Mouse (Mus musculus) liver, postnatal 0 days (tissue): ENCODE measurements around the gene Apoc1. TPM values are rescaled to one million over a fixed set of nuclear protein-coding genes. Genes with fewer than 3 reads are reported as not detected.

Source experiments
- ATAC-seq: fragments of 200-750 bp; cut with Nextera tagmentation; 2 replicates; pipeline ENCODE4 v1.8.0; 2017; ENCODE audit warnings: mild to moderate bottlenecking, moderate library complexity
- DNase-seq: peaks from one replicate; pipeline ENCODE4 v3.0.0-alpha.2; 2016
- H3K27ac ChIP-seq: fragments of 300-500 bp; sonication (generic); 2 replicates; pipeline ENCODE4 v1.5.1; 2014; ENCODE audit warnings: antibody characterized with exemption, moderate library complexity, mild to moderate bottlenecking, low read depth
- H3K27me3 ChIP-seq: fragments of 300-500 bp; sonication (generic); 2 replicates; pipeline ENCODE4 v1.6.1; 2014; ENCODE audit warnings: low read length, control low read depth, mixed read lengths; ENCODE audit not compliant: insufficient read depth
- H3K36me3 ChIP-seq: fragments of 300-500 bp; sonication (generic); replicated peaks from 2 replicates; pipeline ENCODE4 v1.6.1; 2014; ENCODE audit warnings: mild to moderate bottlenecking, control low read depth, low read length, moderate library complexity, mixed read lengths; ENCODE audit not compliant: insufficient read depth
- H3K4me1 ChIP-seq: fragments of 300-500 bp; sonication (generic); 2 replicates; pipeline ENCODE4 v1.6.1; 2014; ENCODE audit warnings: antibody characterized with exemption, mild to moderate bottlenecking, control low read depth; ENCODE audit not compliant: insufficient read depth
- H3K4me2 ChIP-seq: fragments of 300-500 bp; sonication (generic); 2 replicates; pipeline ENCODE4 v1.6.1; 2014; ENCODE audit warnings: low read depth, mild to moderate bottlenecking, low read length, moderate library complexity, mixed read lengths
- H3K4me3 ChIP-seq: fragments of 300-500 bp; sonication (generic); 2 replicates; pipeline ENCODE4 v1.5.1; 2014; ENCODE audit warnings: low read depth, low read length
- H3K9ac ChIP-seq: fragments of 300-500 bp; sonication (generic); replicated peaks from 2 replicates; pipeline ENCODE4 v1.6.1; 2014; ENCODE audit warnings: mild to moderate bottlenecking, moderate library complexity
- H3K9me3 ChIP-seq: fragments of 300-500 bp; sonication (generic); 2 replicates; pipeline ENCODE4 v1.6.1; 2016; ENCODE audit warnings: mild to moderate bottlenecking, control low read depth, low read length, mixed read lengths
- CTCF ChIP-seq: sonication (generic); IDR thresholded peaks from 2 replicates; pipeline ENCODE4 v1.5.1; 2016; ENCODE audit warnings: antibody characterized with exemption, low read depth
- EP300 ChIP-seq: IDR thresholded peaks from 2 replicates; pipeline ENCODE4 v1.6.1; 2016; ENCODE audit warnings: antibody characterized with exemption, low read depth, mild to moderate bottlenecking
- WGBS: fragments of 180-500 bp; shearing (Covaris S2); extraction: QIAGEN DNeasy Blood & Tissue Kit; methylation state at CpG from one replicate; pipeline ENCODE4 v1.1.7; 2014; ENCODE audit not compliant: insufficient replicate concordance; 5-methylcytosine and 5-hydroxymethylcytosine counted together
- polyA plus RNA-seq: library from polyadenylated mRNA; unstranded; fragments of >200 nt; fragmentation: Nextera tagmentation; extraction: Ambion mirVana; gene quantifications from 2 replicates; pipeline ENCODE4 v1.2.1, GENCODE M21; 2015

Gene Apoc1
- polyA plus RNA-seq, 1 experiment from 2014 or later = 5,234 TPM

DNA sequence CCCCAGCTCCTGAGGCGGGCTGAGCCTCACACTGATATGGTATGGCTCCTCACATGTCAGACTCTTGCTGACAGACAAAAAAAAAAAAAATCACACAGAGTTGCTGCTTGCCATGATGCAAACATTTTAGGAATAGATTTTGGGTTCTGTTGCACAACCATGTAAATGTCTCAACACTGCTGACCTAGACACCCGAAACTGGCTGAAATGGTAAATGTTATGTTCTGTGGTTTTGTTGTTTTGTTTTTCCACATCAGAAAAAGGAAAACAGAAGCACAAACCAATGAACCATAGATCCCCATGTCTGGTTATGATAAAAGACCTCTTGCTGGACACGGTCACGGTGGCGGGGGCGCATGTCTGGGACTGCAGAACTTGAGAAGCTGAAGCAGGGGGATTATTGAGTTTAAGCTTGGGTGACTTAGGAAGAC, 8.7 kb downstream of the Apoc1 start:
- Histone ChIP-seq H3K4me2 (0 out of 2 replicates have a peak overlapping the region, but pooled peaks have one; percentile 5), H3K36me3 (no peaks in the 10 kb centered on the region), H3K4me3 (no peak overlapping the region), H3K27ac (peak overlapping the region; percentile 98), H3K9me3 (no peaks in the 10 kb centered on the region), H3K27me3 (no peaks in the 10 kb centered on the region), H3K4me1 (peaks cover 37% of the 10 kb centered on the region), H3K9ac (peak overlapping the region; percentile 42; the same call in 1 of the 2 replicates)
- TF ChIP-seq EP300 (peak; percentile 79; the same call in 1 of the 2 replicates), CTCF (no peak)
- WGBS = 46% methylated on average over 6 of the region's 6 CpGs
- no peak for DNase-seq
- ATAC-seq = peak; percentile 2; the same call in 1 of the 2 replicates

DNA sequence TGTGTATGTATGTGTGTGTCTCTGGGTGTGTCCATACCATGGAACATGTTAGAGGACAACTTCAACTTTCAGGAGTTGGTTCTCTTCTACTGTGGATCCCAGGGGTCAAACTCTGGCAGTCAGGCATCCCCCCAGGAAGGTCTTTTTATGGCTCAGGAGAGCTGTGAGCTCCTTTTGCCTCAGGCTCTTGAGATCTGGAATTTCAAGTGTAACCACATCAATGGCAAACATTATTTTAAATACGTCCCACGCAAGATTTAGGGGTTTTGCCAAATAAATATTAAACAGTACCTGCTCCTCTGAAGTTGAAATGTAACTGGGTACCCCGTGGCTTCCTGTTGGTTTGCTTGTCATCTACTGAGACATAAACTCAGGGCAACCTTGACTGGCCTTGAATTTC, 9.5 kb downstream of the Apoc1 start:
- ATAC-seq = no peak
- WGBS = 50% methylated on average over 3 of the region's 3 CpGs
- peaks cover 37% of the 10 kb centered on the region for H3K4me1 ChIP-seq

DNA sequence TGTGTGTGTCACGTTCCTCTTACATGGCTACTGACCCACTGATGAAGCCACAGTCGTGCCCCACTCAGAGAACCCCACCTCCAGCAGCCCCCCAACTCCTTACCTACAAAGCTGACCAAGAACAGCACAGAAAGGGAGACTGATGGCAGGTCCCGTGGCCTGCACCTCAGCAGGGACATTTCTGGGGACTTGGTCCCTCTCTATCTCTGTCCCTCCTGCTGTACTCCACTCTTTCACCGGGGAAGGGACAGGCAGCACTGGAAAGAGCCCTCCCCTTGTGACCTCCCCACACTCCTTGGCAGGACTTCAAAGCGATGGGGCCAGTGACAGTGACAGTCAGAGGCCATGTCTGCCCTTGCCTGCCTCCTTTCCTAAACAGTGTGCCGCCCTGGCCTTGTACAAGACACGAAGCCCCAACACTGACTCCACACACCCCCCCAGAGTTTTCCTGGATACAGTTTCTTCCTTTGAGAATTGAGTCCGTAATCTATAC, 11.2 kb downstream of the Apoc1 start, which contains the start of the genes Gm44805 and Apoc4:
Gene Gm44805 (minus strand): TSS at position 222 of the 493 bp plus-strand sequence.
Gene Apoc4 (minus strand): TSS at position 278 of the 493 bp plus-strand sequence.
- H3K9ac ChIP-seq = peak within 1 kb of the TSS; percentile 62
- DNase-seq (peak; percentile 80), ATAC-seq (peak; percentile 59)
- H3K4me3 ChIP-seq = peak within 1 kb of the TSS; percentile 29
- H3K4me1 ChIP-seq = peaks cover 44% of the 10 kb centered on the region
- peak within 1 kb of the TSS; percentile 98 for H3K27ac ChIP-seq
- TF ChIP-seq CTCF (no peak), EP300 (no peak)
- H3K27me3 ChIP-seq = no peaks in the 10 kb centered on the region
- H3K4me2 ChIP-seq = peak within 1 kb of the TSS; percentile 62
- no peaks in the 10 kb centered on the region for H3K36me3 ChIP-seq
- WGBS = 43% methylated on average over 8 of the region's 8 CpGs
- no peaks in the 10 kb centered on the region for H3K9me3 ChIP-seq

More for the DNA sequence above, 9.5 kb downstream of the Apoc1 start:
- Histone ChIP-seq H3K27me3 (no peaks in the 10 kb centered on the region), H3K4me2 (no peak overlapping the region), H3K36me3 (no peaks in the 10 kb centered on the region), H3K9ac (peak overlapping the region; percentile 44), H3K27ac (peak overlapping the region; percentile 98), H3K9me3 (no peaks in the 10 kb centered on the region), H3K4me3 (no peak overlapping the region)
- no peak for TF ChIP-seq EP300
- TF ChIP-seq CTCF = no peak
- DNase-seq = no peak

DNA sequence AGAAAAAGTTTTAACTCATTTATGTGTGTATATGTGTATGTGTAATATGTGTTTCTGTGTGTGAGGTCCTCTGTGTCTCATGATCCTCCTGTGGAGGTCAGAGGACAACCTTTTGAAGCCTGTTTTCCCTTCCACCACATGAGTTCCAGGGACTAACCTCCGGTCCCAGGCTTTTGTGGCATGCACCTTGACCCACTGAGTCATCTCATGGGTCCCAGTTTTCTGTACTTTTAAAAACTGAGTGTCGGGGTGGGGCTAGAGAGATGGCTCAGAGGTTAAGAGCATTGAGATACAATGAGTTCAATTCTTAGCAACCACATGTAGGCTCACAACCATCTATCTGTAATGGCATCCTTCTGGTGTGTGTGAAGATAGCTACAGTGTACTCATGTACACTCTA, 11.8 kb downstream of the Apoc1 start:
- Histone ChIP-seq H3K9ac (peak overlapping the region; percentile 62), H3K36me3 (no peaks in the 10 kb centered on the region), H3K4me3 (peak overlapping the region; percentile 29), H3K27me3 (no peaks in the 10 kb centered on the region), H3K4me2 (peak overlapping the region; percentile 62), H3K9me3 (no peaks in the 10 kb centered on the region), H3K27ac (peak overlapping the region; percentile 98), H3K4me1 (peaks cover 39% of the 10 kb centered on the region)
- TF ChIP-seq CTCF = no peak
- no peak for TF ChIP-seq EP300
- no peak for DNase-seq
- 54% methylated on average over 2 of the region's 2 CpGs for WGBS
- peak; percentile 12; the same call in 1 of the 2 replicates for ATAC-seq

DNA sequence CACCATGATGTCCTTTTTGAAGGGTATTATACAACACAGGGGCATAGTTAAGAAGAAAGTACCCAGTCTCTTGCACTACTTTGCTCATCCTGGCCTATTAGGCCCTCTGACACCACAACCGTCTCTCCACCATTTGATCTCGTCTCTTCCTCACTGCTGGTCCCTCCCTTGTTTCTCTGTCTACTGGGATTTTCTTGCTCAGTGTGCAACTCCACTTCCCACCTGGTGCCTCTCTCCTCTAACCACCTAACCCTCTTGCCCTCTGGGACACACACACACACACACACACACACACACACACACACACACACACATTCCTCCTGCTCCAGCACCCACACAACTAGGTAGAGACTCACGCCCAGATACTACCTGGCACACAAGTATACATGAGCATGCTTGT, 13.6 kb downstream of the Apoc1 start:
- TF ChIP-seq CTCF (no peak), EP300 (no peak)
- Histone ChIP-seq H3K27me3 (no peaks in the 10 kb centered on the region), H3K9me3 (no peaks in the 10 kb centered on the region), H3K36me3 (no peaks in the 10 kb centered on the region), H3K4me1 (peaks cover 28% of the 10 kb centered on the region), H3K4me2 (peak overlapping the region; percentile 62), H3K4me3 (peak overlapping the region; percentile 20), H3K27ac (peak overlapping the region; percentile 98), H3K9ac (peak overlapping the region; percentile 62)
- no peak for ATAC-seq
- DNase-seq = no peak
- 68% methylated on average over 3 of the region's 3 CpGs for WGBS

DNA sequence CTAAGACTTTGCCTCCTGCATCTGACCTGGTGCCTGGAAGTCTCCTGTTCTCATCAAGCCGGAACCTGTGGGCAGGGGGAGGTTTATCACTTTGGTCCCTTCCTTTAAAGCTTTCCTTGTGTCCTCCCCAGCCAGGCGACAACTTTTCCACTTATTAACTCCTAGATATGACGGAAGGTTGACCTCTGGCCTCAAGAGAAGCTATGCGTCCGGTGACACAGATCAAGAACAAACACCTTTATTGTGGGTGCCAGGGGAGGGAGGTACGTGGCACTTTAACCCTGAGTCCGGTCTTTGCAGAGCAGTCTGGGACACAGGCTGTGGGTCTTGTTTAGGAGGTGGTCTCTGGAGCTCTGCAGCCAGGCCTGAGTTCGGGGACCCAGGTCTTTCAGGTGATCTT, 14.6 kb downstream of the Apoc1 start, which contains the start of gene Apoc2:
Gene Apoc2 (minus strand): TSS at position 70 of the 400 bp plus-strand sequence.
- H3K36me3 ChIP-seq = no peaks in the 10 kb centered on the region
- peak; percentile 53 for ATAC-seq
- DNase-seq = peak; percentile 42
- peak within 1 kb of the TSS; percentile 62 for H3K4me2 ChIP-seq
- TF ChIP-seq CTCF (no peak), EP300 (peak; percentile 68)
- H3K9me3 ChIP-seq = no peaks in the 10 kb centered on the region
- 47% methylated on average over 8 of the region's 8 CpGs for WGBS
- peak within 1 kb of the TSS; percentile 20 for H3K4me3 ChIP-seq
- H3K27me3 ChIP-seq = no peaks in the 10 kb centered on the region
- peak within 1 kb of the TSS; percentile 62 for H3K9ac ChIP-seq
- peak within 1 kb of the TSS; percentile 98 for H3K27ac ChIP-seq
- H3K4me1 ChIP-seq = peaks cover 20% of the 10 kb centered on the region
